In the genomic region with DNA sequence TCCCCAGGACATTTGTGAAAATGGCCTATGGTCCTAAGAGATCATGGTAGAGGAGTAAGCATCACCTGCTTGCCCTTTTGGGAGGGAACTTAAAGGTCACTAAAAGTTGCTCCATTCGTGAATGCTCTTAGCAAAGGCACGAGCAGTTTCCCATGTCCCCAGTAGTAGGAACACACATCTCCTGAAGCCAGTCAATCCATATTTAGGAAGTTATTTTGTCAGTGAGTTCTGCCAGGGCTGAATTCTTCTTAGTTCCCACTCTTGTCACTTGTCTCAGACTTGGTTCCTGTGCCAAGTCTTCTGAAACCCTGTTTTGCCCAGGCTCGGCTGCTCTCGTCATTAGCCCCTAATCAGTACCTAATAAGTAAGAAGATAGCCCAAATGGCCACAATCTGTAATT, we compare ENCODE assay signal across 19 mouse cellular contexts. TPM values are rescaled to one million over a fixed set of nuclear protein-coding genes. Genes with fewer than 3 reads are reported as not detected.
DNase-seq lines count a peak whose midpoint lies in the region; ATAC-seq and TF ChIP-seq lines count a peak whose summit lies in the region.
"Had no signal": no experiment of that assay in that cellular context is flagged by ENCODE, and none has a peak within 500 bp of the region (broad histone marks: within the 10 kb centered on the region; RNA-seq: fewer than 3 reads in every experiment).

No protein-coding gene starts in this region.

- no peak for TF ChIP-seq POLR2A in liver, adult 2 months (IDR thresholded peaks at IDR 0.05; ENCODE audit: extremely low read depth, insufficient read depth, low read length)

- WGBS in heart, embryonic 15.5 days = 41% methylated on average over 4 of the region's 4 CpGs
- 87% methylated on average over 4 of the region's 4 CpGs for WGBS in liver, adult 2 months
- 66% methylated on average over 4 of the region's 4 CpGs for WGBS in liver, embryonic 12.5 days (ENCODE audit: insufficient replicate concordance)

- no peak overlapping the region for H3K4me3 ChIP-seq in gastrocnemius, adult 2 months
- no peak overlapping the region for H3K4me3 ChIP-seq in heart, embryonic 15.5 days
- no peak overlapping the region for H3K4me3 ChIP-seq in liver, adult 2 months (ENCODE audit: insufficient read depth, low read depth, low read length)
- no peak overlapping the region for H3K4me3 ChIP-seq in liver, embryonic 12.5 days
- no peak overlapping the region for H3K4me3 ChIP-seq in brown adipose tissue, adult 24 weeks (ENCODE audit: insufficient read depth, low read depth, low read length)
- H3K4me3 ChIP-seq: embryonic facial prominence, embryonic 12.5 days; forebrain, embryonic 15.5 days; hindbrain, embryonic 15.5 days had no signal

- no peaks in the 10 kb centered on the region for H3K36me3 ChIP-seq in heart, embryonic 15.5 days
- no peaks in the 10 kb centered on the region for H3K36me3 ChIP-seq in liver, adult 2 months (ENCODE audit: control insufficient read depth, insufficient read depth, low read length)
- no peaks in the 10 kb centered on the region for H3K36me3 ChIP-seq in liver, embryonic 12.5 days
- H3K36me3 ChIP-seq: embryonic facial prominence, embryonic 12.5 days; forebrain, embryonic 15.5 days; G1E; hindbrain, embryonic 15.5 days had no signal

- peak overlapping the region; percentile 66 for H3K27ac ChIP-seq in gastrocnemius, adult 2 months
- peak overlapping the region; percentile 60 for H3K27ac ChIP-seq in heart, embryonic 15.5 days
- H3K27ac ChIP-seq in liver, adult 2 months (replicated peaks; ENCODE audit: insufficient read depth, low read depth, low read length) = no peak overlapping the region; the same call in 1 of the 2 replicates
- H3K27ac ChIP-seq in liver, embryonic 12.5 days = no peak overlapping the region
- H3K27ac ChIP-seq in brown adipose tissue, adult 24 weeks (replicated peaks; ENCODE audit: low read depth, low read length) = peak overlapping the region; percentile 35; the same call in 1 of the 2 replicates
- H3K27ac ChIP-seq: embryonic facial prominence, embryonic 12.5 days; forebrain, embryonic 15.5 days; hindbrain, embryonic 15.5 days had no signal

- ATAC-seq in heart, embryonic 15.5 days (replicated peaks; ENCODE audit: insufficient number of reproducible peaks, insufficient read depth, low FRiP score, low read depth) = no peak; the same call in 1 of the 2 replicates
- no peak for ATAC-seq in liver, embryonic 12.5 days
- ATAC-seq: CD4-positive, CD25-positive, alpha-beta regulatory T cell, adult 4 months; forebrain, embryonic 15.5 days; intestine, embryonic 16.5 days had no signal

- H3K79me2 ChIP-seq in liver, adult 2 months (ENCODE audit: control insufficient read depth, insufficient read depth, low read length) = no peaks in the 10 kb centered on the region

- no peak for TF ChIP-seq CTCF in gastrocnemius, adult 2 months (IDR thresholded peaks at IDR 0.05)
- TF ChIP-seq CTCF in liver, adult 2 months (IDR thresholded peaks at IDR 0.05; ENCODE audit: low read depth, low read length) = no peak

- intact Hi-C loops in gastrocnemius, adult 2 months (cut with DNase I) = no loop called here
- intact Hi-C loops in heart, postnatal 25 days (cut with DNase I) = no loop called here

- no peak overlapping the region for H3K9ac ChIP-seq in heart, embryonic 15.5 days
- no peak overlapping the region for H3K9ac ChIP-seq in liver, adult 2 months (ENCODE audit: low read depth, low read length)
- no peak overlapping the region for H3K9ac ChIP-seq in liver, embryonic 12.5 days
- H3K9ac ChIP-seq: embryonic facial prominence, embryonic 12.5 days; forebrain, embryonic 15.5 days; hindbrain, embryonic 15.5 days had no signal

- H3K27me3 ChIP-seq in heart, embryonic 15.5 days = no peaks in the 10 kb centered on the region
- no peaks in the 10 kb centered on the region for H3K27me3 ChIP-seq in liver, adult 2 months (ENCODE audit: control insufficient read depth, insufficient read depth, low read length)
- H3K27me3 ChIP-seq in liver, embryonic 12.5 days (replicated peaks) = no peaks in the 10 kb centered on the region
- H3K27me3 ChIP-seq: embryonic facial prominence, embryonic 12.5 days; forebrain, embryonic 15.5 days; hindbrain, embryonic 15.5 days had no signal

- H3K4me1 ChIP-seq in heart, embryonic 15.5 days (replicated peaks) = peaks cover 25% of the 10 kb centered on the region
- H3K4me1 ChIP-seq in liver, adult 2 months (ENCODE audit: control insufficient read depth, insufficient read depth, low read length) = no peaks in the 10 kb centered on the region
- H3K4me1 ChIP-seq in liver, embryonic 12.5 days = peaks cover 28% of the 10 kb centered on the region
- peaks cover 15% of the 10 kb centered on the region for H3K4me1 ChIP-seq in brown adipose tissue, adult 24 weeks (ENCODE audit: control insufficient read depth, insufficient read depth, insufficient read length, low read length)
- H3K4me1 ChIP-seq: forebrain, embryonic 15.5 days had no signal

- H3K4me2 ChIP-seq in heart, embryonic 15.5 days = no peak overlapping the region
- H3K4me2 ChIP-seq in liver, embryonic 12.5 days = no peak overlapping the region
- H3K4me2 ChIP-seq: embryonic facial prominence, embryonic 12.5 days; forebrain, embryonic 15.5 days; hindbrain, embryonic 15.5 days had no signal

- H3K9me3 ChIP-seq in heart, embryonic 15.5 days (replicated peaks) = no peaks in the 10 kb centered on the region
- H3K9me3 ChIP-seq in liver, embryonic 12.5 days (replicated peaks) = no peaks in the 10 kb centered on the region
- H3K9me3 ChIP-seq: embryonic facial prominence, embryonic 12.5 days; forebrain, embryonic 15.5 days; G1E; hindbrain, embryonic 15.5 days had no signal

- no peak for DNase-seq in gastrocnemius, adult 2 months
- DNase-seq in gastrocnemius, postnatal 10 days = no peak
- DNase-seq in heart, postnatal 25 days (ENCODE audit: low spot score) = no peak
- DNase-seq in liver, adult 2 months (ENCODE audit: extremely low read depth, low read depth, low spot score) = peak; percentile 10
- DNase-seq: adrenal gland, adult 8-10 months; B cell, adult 2 months; cerebellum, adult 11-12 months; cerebellum, adult 9-10 months; cerebellum, postnatal 25 days; gastrocnemius, postnatal 14 days had no signal

RNA-seq across cellular contexts. Expression of a gene that starts 23.9 kb away (rescaled TPM):
- total RNA-seq in gastrocnemius, adult 2 months (2021) = 10 to 100 TPM in 1 of 2 experiments, 1 to 10 TPM in 1; 7.9 to 10.2 TPM
- 10 to 100 TPM; 35.8 to 45.5 TPM for total RNA-seq in gastrocnemius, postnatal 10 days (2021)
- polyA plus RNA-seq in heart, embryonic 15.5 days (2015; fragmentation: Nextera tagmentation; extraction: Ambion mirVana) = 14.3 and 14.4 TPM in 2 replicates
- 10 to 100 TPM; 12.9 to 19.3 TPM for total RNA-seq in heart, postnatal 25 days (2021)
- 3.1 and 4.0 TPM in 2 replicates for total RNA-seq in liver, adult 2 months (2014; rRNA removed)
- 0.37 and 0.61 TPM in 2 replicates for polyA plus RNA-seq in liver, adult 2 months (2012; rRNA removed)
- polyA plus RNA-seq in liver, embryonic 12.5 days (2016; fragmentation: Nextera tagmentation; extraction: Ambion mirVana) = 1.9 and 2.2 TPM in 2 replicates
- 18.9 and 19.8 TPM in 2 replicates for polyA plus RNA-seq in brown adipose tissue, adult 24 weeks (2012; ENCODE audit: insufficient read depth, insufficient read length, missing spikeins)
- polyA plus RNA-seq: G1E had no signal

Comparison
In these comparisons a context has a peak if more than half of its experiments do, and no peak if none do; other contexts are left out.
1. H3K27ac ChIP-seq: peak in gastrocnemius, adult 2 months (single experiment), heart, embryonic 15.5 days (single experiment) and brown adipose tissue, adult 24 weeks (single experiment); none in liver, adult 2 months (single experiment) and liver, embryonic 12.5 days (single experiment).